Mouse (Mus musculus) right cerebral cortex, postnatal 14 days (tissue): ENCODE measurements around the gene Degs2.

Source experiments
- DNase-seq: peaks from one replicate; pipeline ENCODE4 v3.0.0; 2022

Gene Degs2

GRCm38 (mm10) chr12:108647784-108648183 lies 54.3 kb downstream of the Degs2 start:
- DNase-seq, result no peak

DNA sequence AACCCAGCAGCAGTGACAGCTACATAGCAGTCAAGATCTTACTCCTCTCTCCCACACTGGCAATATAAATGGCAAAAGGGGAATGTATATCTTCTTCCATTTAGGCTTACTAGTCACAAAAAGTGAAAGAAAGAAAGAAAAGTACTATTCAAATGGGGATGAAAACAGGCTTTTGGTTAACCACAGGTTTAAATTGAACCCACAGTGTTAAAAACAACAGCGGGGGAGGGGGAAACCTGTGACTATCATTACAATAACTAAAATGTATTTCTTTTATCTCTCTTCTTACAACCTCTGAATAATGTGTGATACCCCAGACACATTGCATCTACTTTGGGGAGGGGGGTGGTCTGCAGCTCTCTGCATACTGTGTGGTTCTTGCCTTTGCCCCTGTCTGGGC lies 55.9 kb downstream of the Degs2 start:
- no peak for DNase-seq

DNA sequence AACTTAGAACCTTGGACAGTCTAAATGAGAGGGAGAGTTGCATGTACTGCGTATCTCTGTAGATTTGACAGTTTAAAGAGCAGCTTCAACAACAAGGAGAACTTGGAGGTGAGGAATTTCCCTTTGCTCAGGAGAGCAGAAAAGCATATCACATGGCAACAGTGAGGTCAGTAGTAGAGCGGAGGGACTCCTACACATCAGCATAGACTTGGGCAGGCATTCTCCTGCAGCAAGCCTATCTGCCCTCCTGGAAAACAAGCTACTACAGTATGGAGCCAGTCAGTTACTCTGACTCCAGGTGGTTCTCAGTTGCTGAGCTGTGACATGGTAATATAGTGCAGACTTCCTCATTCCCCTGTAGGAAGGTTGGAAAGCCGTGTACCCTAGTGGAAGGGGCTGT lies 60.1 kb downstream of the Degs2 start:
- DNase-seq, result no peak

GRCm38 (mm10) chr12:108639126-108639525 lies 63.0 kb downstream of the Degs2 start:
- DNase-seq, result no peak

DNA sequence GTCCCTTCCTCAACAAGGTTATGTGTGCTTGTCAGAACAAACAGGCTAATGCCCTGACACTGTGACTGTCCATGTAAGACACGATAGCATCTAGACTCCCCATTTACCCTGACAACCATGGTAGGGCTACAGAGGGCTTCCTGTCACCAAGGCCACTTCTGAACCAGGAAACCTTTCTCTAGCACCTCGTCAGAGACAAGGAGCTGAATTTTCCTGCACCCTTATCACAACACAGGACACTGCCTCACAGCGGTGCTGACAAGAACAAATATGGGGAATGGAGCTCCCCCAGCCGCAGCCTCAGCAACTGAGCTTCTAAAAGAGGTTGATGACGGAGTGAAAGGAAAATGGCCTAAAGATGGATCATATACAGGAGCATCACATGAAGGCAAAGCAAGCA lies 64.7 kb downstream of the Degs2 start:
- DNase-seq, result no peak

- DNase-seq, result no peak
Observed at GRCm38 (mm10) chr12:108635501-108635900, 66.6 kb downstream of the Degs2 start.

- DNase-seq, result no peak
Observed at GRCm38 (mm10) chr12:108634031-108634430, 68.1 kb downstream of the Degs2 start.

DNA sequence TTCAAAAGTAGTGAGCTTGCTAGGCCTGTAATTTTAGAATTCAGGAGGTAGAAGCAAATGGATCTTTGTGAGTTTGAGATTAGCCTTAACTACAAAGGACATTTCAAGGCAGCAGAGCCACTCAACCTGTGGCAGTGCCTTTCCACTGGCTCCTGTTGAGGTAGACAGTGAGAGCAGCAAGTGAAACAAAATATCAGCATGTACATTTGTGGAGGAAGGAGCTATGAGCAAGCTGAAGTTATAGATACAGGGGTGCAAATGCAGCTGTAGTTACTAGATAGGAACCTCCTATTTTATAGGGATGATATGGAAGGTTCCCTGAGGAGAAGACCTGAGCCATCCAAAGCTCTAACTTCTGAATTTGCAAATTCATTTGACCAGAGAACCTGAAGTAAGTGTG lies 69.6 kb downstream of the Degs2 start:
- no peak for DNase-seq

GRCm38 (mm10) chr12:108630741-108631688 lies 71.1 kb downstream of the Degs2 start:
- no peak for DNase-seq

DNA sequence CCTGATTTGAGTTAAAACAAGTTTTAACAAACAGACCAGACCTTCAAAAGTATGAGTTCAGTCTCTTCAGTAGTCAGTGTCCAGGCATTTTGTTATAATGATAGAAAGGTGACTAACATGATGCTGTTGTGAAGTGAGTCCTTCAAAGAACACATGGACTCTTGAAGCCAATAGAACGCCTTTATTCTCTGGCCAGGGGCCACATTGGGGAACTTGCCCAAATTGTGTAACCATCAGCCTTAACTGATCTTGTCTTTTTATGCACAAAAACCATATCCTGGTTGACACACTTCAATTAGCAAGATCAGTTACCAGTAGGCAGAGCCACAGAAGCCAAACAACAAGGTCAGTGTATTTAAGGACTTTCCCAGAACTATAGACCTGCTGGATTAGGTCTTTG lies 72.6 kb downstream of the Degs2 start:
- no peak for DNase-seq
